Mouse (Mus musculus): ENCODE measurements around the gene Slc12a8.

The Slc12a8 gene

GRCm38 (mm10) chr16:33583881-33584454 lies 66.8 kb downstream of the Slc12a8 start:
- no peak for DNase-seq (ENCODE audit: low spot score)

- DNase-seq (ENCODE audit: low spot score), result no peak
Observed at GRCm38 (mm10) chr16:33584455-33585082, 67.4 kb downstream of the Slc12a8 start.

- DNase-seq (ENCODE audit: low spot score), result no peak
Observed at GRCm38 (mm10) chr16:33585083-33585460, 67.9 kb downstream of the Slc12a8 start.

- peak; percentile 70 for DNase-seq (ENCODE audit: low spot score)
Observed at GRCm38 (mm10) chr16:33587283-33588127, 70.4 kb downstream of the Slc12a8 start.

- no peak for DNase-seq (ENCODE audit: low spot score)
Observed at GRCm38 (mm10) chr16:33588845-33589244, 71.7 kb downstream of the Slc12a8 start.

DNA sequence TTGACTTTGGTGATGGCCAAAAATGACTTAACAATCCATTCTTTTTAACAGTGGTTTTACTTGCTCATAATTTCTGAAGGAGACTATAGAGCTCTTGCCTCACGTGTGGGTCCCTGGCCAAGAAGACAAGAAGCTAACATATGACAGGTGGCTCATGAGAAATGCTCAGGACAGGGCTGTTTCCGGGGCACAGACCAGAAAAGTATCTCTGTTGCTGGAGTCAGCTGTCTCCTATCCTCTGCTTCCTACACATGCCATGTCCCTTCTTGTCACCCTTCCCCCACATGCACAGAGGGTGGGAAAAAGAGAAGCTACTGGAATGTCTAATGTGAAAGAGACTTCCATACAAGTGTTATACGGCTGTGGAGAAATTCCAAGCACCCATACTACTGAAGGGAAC lies 73.3 kb downstream of the Slc12a8 start:
- no peak for DNase-seq (ENCODE audit: low spot score)

DNA sequence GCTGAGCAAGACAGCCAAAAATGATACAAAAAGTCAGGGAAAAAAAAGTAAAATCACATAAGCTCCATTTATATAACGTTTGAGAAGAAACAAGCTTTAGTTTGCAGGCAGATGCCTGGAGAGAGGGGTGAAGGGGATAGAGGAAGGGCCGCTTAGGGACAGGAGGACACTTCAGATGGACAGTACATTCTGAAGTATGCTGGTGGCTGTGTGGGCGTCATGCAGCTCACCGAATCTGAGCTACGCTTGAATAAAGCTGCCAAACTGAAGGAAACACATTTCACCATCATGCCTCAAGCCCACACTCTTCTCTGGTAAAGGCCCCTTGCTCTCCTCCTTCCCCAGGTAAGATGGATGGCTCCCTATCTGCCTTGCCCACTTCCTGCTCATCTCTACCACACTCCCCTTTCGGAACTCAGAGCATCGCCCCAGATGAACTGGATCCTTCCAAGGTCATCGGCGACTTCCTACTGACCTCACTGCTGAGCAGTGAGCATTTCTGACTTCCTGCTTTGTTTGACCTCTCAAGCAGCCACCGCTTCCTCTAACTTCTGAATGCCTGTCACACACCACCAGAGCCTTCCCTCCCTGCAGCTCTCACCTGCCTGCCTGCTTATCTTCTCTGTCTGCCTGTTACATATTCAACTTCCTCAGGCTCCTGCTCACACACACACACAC lies 74.4 kb downstream of the Slc12a8 start:
- DNase-seq (ENCODE audit: low spot score), result no peak

DNA sequence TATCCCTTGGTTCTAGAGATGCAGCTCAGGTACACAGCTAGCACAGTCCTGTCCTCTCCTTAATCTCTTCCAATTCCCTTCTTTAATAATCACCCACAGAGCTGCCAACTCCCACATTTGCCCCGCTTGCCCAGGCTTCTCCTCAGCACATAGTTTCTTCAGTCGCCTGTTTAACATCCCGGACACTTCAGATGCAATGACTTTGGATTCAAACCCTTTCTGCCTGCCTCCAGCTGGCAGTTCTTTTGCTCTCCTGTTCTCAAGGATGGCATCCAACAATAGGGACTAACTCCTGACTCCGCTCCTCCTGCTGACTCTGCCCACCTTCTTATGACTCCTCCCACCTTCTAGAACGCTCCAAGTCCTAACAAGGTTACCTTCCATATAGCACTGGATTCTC lies 75.2 kb downstream of the Slc12a8 start:
- no peak for DNase-seq (ENCODE audit: low spot score)

DNA sequence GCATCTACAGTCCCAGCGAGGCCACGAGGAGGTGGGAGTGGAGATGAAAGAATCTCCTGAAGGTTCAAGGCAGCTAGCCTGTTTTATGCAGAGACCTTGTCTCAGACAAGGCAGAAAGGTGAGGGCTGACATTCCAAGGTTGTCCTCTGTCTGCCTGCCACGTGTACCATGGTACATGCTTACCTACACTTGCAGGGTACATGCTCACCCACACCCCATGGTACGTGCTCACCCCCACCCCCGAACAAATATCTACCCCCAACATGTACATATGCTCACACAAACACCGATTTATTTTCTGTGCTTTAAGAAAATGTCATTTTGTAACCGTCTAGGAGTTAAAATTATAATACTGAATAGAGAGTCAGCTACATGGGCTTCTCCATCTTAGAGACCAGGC lies 76.3 kb downstream of the Slc12a8 start:
- no peak for DNase-seq (ENCODE audit: low spot score)

DNA sequence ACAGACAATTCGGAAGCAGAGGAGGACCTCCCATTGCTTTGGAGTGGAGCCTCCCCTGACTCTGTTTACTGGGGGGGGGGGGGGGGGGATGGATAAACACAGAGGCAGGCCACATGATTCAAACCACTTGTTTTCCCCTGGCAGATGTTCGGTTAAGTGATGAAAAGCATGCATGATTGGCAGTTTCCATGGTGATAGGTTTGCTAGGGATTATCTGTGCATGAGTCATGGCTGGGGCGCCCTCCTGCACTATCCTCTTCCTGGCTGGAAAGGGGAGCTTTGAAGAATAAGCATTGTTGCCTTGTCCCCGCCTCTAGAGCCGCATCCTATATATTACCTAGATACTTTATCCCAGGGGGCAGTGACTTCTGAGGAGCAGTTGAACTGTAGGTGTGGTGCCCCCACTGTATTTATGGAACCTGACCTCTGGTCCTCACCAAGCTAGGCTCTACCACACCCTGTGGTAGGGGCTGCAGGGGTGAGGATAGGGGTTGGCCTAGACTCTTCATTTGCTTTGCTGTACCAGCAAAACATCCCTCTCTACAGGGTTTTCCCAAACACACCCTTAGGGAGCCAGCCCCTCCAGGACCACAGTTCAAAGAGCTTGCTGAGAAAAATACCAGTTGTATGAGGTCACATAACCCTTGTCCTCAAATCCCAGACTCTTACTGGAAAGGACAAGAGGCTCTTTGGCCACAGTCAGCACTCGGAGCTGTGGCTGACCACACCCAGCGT lies 77.1 kb downstream of the Slc12a8 start:
- DNase-seq (ENCODE audit: low spot score), result peak; percentile 18

DNA sequence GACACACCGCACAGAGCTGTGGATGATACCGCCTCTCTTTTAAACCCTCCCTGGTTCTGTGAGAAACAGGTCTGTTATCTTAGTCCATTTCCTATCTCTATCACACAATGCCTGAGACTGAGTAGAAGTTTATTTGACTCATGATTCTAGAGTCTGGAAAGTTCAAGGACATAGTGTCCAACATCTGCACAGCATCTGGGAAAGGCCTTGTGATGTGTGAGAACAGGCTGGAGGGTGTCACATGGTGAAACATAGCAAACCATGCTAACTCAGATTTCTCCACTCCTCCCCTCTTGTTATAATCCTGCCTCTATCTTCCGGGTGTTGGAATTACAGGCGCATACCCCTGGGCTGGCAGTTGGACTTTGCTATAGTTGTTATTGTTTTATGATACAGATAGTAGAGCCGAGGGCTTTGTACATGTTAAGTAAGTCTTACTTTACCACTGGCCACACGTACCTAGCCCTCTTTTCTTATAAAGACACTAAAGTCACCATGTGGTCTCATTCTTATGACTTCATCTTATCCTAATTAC lies 78.2 kb downstream of the Slc12a8 start:
- DNase-seq (ENCODE audit: low spot score), result no peak

GRCm38 (mm10) chr16:33596213-33596612 lies 79.1 kb downstream of the Slc12a8 start:
- DNase-seq (ENCODE audit: low spot score), result no peak

GRCm38 (mm10) chr16:33600216-33600615 lies 83.1 kb downstream of the Slc12a8 start:
- DNase-seq (ENCODE audit: low spot score), result no peak

DNA sequence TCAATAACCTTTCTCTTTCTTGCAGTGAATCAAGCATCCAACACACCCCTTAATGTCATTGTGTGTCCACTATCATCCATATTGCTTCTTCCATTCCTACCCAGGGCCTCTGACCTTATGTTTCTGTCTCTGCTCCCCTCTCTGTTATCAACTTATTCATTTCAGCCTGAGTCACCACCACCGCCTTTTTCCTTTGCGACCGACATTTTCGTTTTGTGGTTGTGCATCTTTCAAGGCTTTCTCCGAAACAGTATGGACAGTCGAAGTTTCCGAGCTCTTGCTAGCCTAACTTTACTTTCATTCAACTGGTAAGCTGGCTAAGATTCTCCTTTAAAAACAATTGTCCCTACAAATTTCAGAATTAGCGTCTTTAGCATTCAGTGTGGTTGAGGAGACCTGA lies 84.2 kb downstream of the Slc12a8 start:
- no peak for DNase-seq (ENCODE audit: low spot score)

GRCm38 (mm10) chr16:33605647-33606596 lies 88.8 kb downstream of the Slc12a8 start:
- DNase-seq (ENCODE audit: low spot score), result no peak

GRCm38 (mm10) chr16:33606691-33607532 lies 89.8 kb downstream of the Slc12a8 start:
- DNase-seq (ENCODE audit: low spot score), result no peak

DNA sequence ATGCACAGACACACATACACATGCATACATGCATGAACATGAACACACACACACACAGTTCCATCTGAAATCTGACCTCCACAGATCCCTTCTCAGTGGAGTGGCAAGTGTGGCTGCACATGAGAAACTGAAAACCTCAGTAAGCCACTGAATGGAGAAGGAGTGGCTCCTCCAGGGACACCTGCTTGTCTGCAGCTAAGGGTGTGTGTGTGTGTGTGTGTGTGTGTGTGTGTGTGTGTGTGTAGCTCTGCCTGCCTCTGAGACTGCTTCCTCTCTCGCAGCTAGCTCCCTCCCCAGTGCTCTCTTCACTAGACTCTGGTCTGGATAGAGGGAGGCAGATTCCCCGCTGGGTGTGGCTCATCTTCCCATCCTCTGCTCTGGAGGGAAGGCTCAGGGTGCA lies 92.4 kb downstream of the Slc12a8 start:
- DNase-seq (ENCODE audit: low spot score), result no peak

GRCm38 (mm10) chr16:33610466-33610865 lies 93.3 kb downstream of the Slc12a8 start:
- DNase-seq (ENCODE audit: low spot score), result no peak

DNA sequence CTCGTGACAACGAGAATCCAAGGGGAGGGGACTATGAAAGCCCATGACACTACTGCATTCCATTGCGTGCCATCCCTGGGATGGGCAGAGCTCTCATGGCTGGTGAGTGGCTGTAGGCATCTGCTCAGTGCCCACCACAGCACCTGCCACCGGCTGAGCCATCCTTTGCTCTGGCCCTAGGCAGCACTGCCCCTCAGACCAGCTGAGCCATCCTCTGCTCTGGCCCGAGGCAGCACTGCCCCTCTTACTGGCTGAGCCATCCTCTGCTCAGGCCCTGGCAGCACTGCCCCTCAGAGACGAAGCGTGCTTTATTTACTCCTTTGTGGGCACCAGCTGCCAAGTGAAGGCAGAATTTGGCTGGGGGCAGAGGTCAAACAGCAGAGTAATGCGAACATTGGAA lies 94.2 kb downstream of the Slc12a8 start:
- DNase-seq (ENCODE audit: low spot score), result no peak

All from ovary, adult 18-20 months (tissue).